Mouse (Mus musculus) megakaryocyte-erythroid progenitor cell, adult 5-6 weeks (primary cell): ENCODE measurements around the gene N4bp2l1. TPM values are rescaled to one million over a fixed set of nuclear protein-coding genes. Genes with fewer than 3 reads are reported as not detected.
A peak's percentile ranks its signal among the peaks of the same experiment; 100 is the strongest.

Source experiments
- ATAC-seq: replicated peaks from 2 replicates; pipeline ENCODE4 v1.8.0; 2016; ENCODE audit warnings: mild to moderate bottlenecking, inconsistent platforms; ENCODE audit not compliant: severe bottlenecking, poor library complexity, low FRiP score, low TSS enrichment
- total RNA-seq, 2 experiments: library from RNA; stranded (forward) in 1 of 2; stranded (reverse) in 1 of 2; fragments of 200-1000, 215-1000 nt in 1 of 2; fragments of >200 nt in 1 of 2; fragmentation: Nextera tagmentation in 1 of 2; gene quantifications; 2 replicates each; pipeline ENCODE4 v1.2.3; 2014 to 2017

The N4bp2l1 gene
- total RNA-seq, 2 experiments from 2014 or later = 23.7 to 24.2 TPM

GRCm38 (mm10) chr5:150600554-150601440 lies 3.8 kb upstream of the N4bp2l1 start:
- ATAC-seq = peak; percentile 31

GRCm38 (mm10) chr5:150599301-150600294 lies 2.6 kb upstream of the N4bp2l1 start:
- ATAC-seq = peak; percentile 51

GRCm38 (mm10) chr5:150598202-150599119 lies 1.5 kb upstream of the N4bp2l1 start:
- ATAC-seq = no peak

GRCm38 (mm10) chr5:150595366-150596016 lies 1.5 kb downstream of the N4bp2l1 start:
- no peak for ATAC-seq

GRCm38 (mm10) chr5:150594649-150595339 lies 2.2 kb downstream of the N4bp2l1 start:
- no peak for ATAC-seq

- ATAC-seq = no peak
These were observed 3.0 kb downstream of the N4bp2l1 start for GRCm38 (mm10) chr5:150593756-150594648.

- peak; percentile 77 for ATAC-seq
These were observed 3.9 kb downstream of the N4bp2l1 start for GRCm38 (mm10) chr5:150592904-150593755.

- ATAC-seq = no peak
These were observed 4.6 kb downstream of the N4bp2l1 start for GRCm38 (mm10) chr5:150592186-150592903.

- ATAC-seq = no peak
These were observed 7.0 kb downstream of the N4bp2l1 start for GRCm38 (mm10) chr5:150589945-150590344.

- ATAC-seq = no peak
These were observed 12.7 kb downstream of the N4bp2l1 start for GRCm38 (mm10) chr5:150584337-150584729.

GRCm38 (mm10) chr5:150583622-150584336 lies 13.2 kb downstream of the N4bp2l1 start:
- no peak for ATAC-seq

- peak; percentile 50 for ATAC-seq
These were observed 13.8 kb downstream of the N4bp2l1 start for GRCm38 (mm10) chr5:150583181-150583580.

- ATAC-seq = no peak
These were observed 15.8 kb downstream of the N4bp2l1 start for GRCm38 (mm10) chr5:150581180-150581579.

GRCm38 (mm10) chr5:150578613-150579171 lies 18.3 kb downstream of the N4bp2l1 start:
- peak; percentile 80 for ATAC-seq

- ATAC-seq = no peak
These were observed 20.2 kb downstream of the N4bp2l1 start for GRCm38 (mm10) chr5:150576832-150577231.
